Mouse (Mus musculus) mouse trophoblast stem cell (cell line): ENCODE data around the gene Lrch1.

Source experiments
- in situ Hi-C, 2 experiments: fragments of 300-500 bp; cut with MseI, MboI; formaldehyde crosslinking; loops; 2 replicates in 1 of 2; 3 replicates in 1 of 2; pipeline ENCODE4 v1.15.1; 2025

The Lrch1 gene

DNA sequence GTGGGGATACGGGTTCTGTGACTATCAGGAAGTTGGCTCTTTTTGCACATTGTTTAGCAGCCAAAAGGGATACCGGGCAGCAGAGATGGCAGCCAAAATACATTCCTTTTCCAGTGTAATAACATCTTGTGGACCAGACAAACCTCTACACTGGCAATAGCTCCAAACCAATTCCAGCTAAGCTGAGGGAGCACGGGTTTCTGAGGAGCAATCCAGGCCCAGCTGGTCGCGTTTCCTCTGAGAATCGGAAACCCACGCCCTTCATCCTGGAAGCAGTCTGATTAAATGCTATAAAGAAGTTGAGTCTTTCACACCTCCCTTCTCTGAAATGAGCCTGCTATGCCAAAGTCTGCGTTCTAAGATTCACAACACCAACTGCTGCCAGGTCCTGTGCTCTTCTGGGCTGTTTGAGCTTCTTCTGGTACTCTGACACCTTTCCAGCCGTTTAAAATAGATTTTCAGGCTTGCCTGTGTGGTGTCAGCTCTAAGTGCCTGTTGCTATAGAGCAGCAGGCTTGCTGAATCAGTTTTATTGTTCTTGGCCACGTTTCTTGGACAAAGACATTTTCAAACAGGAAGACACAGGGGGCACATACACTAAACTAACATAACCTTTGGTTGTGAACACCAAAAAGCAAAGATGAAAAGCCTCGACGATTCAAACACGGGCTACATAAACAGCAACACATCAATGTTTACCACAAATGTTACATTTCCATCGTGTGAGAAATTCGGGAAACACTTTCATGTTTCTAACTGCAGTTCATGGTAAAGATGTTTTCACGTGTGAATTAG lies 94.5 kb downstream of the Lrch1 start:
- in situ Hi-C loops, result no loop called here

DNA sequence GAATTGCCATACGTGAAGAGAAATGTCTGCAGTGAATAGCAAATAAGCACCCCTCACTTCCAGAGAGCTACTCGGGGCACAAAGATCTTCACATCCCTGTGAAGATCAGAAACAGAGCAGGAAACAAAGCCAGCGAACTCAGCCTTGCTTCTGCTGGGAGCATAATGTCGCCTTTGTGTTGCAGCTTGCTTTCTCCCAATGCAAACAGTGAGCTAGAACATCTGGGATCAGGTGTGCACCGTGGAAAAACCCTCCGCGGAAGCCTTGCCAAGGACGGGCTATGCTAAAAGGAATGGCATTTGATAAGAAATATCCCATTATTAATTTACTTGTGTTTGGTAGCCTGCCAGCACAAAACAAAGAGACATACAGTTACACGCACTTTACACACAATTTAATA lies 95.8 kb downstream of the Lrch1 start:
- in situ Hi-C loops, result no loop called here

DNA sequence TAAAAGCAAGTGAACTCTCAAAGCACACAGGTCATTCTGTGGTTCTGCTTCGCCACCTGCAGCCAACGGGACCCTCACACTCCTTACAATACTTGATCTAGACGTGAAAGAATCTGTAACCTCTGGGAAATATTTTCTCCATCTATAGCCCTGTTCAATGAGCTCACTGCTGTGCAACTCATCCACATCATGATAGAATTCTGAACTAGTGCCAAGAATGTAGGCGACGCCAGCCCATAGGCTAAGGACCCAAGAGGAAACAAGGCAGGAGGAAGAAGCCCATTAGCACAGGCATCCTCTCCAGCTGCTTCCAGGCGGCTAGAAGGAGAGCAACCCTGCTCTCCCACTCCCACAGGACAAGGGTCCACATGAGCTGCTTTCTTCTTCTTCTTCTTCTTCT lies 98.7 kb downstream of the Lrch1 start:
- in situ Hi-C loops, result no loop called here

DNA sequence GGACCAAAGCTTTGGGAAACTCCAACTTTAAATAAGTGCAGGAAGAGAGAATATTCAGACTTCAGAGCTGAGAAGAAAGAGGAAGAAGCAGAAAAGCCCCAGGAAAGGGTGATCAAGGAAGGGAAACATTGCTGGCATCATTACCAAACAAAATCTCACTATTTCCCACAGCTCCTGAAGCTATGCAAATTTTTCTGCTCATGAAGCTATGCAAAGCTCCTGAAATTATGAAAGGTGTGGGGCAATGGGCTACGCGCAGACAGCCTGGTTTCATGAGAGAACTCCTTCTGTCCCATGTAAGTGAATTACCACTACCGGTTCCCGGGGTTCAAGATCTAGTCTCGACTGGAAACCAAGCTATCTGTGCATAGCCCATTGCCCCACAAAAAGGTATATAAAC lies 99.5 kb downstream of the Lrch1 start:
- in situ Hi-C loops, result no loop called here

DNA sequence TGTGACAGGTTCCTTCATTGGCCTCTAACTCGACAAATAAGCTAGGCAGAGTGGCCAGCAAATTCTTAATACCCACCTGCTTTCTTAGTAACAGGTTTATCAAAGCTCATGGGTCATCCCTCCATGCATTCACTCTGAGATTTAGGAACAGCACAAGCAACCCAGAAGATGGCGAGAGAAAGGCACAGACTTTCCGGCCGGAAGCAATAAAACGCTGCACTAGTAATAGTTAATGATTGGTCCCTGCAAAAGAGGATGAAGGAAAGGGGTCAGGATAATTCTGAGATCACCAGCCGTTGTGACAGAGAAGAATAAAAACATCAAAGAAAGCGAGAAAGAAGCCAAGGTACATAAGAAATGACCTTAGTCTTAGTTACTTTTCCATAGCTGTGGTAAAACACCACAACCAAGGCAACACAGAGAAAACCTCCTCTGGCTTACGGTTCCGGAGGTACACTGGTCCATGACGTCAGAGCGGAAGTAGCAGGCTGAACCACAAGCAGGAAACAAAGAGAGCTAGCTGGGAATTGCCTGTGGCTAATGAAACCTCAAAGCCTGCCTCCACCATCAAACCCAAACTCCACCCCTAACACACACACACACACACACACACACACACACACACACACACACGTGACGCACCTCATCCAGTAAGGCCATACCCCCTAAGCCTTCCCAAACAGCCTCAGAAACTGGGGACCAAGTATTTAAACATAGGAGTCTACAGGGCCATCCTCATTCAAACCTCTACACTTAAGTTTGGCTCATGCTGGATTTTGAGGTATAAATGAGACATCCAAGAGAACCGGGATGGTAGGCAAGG lies 100.2 kb downstream of the Lrch1 start:
- in situ Hi-C loops, result no loop called here

DNA sequence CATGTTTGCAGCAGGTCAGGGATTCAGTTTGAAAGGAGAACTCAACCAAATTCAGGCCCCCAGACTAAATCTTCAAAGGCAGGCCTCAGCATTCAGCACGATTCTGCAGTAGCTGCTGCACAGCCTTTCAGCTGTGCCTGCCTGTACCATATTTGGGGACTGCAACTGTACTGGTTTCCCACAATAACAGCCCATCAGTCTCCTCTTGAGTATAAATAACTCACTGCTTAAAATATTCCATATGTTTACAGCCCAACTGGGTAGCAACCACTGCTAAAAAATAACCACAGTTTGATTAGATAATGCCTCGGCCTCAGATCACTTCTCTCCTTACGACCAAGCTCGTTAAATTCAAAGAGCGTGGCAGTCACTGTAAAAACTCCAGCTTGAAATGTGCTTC lies 101.0 kb downstream of the Lrch1 start:
- in situ Hi-C loops, result no loop called here

DNA sequence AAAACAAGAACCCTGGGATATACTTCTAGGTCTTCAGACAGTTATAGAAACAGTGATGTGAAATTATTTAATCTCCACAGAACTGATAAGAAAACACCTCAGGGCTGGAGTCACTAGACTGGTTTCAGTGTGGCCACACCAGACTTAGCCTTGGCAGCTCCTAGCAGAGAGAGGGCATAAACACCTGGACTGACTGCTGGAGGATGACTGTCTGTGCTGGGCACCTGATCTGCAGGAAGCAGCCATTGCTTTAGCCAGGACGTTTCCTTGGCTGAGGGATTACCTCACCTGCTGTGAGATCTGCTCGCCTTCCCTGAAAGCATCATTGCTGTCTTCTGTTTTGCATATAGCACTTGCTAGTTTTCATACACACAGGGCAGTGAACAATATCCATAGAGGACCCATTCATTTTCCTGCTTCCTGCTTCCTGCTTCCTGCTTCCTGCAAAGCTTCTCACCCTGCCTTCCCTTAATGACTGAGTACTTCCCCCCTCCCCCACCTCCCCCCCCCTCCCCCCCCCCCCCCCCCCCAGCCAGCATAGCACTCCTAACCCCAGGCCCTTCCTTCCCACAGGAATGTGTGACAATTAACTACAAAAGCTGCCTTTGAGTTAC lies 101.9 kb downstream of the Lrch1 start:
- in situ Hi-C loops, result no loop called here

DNA sequence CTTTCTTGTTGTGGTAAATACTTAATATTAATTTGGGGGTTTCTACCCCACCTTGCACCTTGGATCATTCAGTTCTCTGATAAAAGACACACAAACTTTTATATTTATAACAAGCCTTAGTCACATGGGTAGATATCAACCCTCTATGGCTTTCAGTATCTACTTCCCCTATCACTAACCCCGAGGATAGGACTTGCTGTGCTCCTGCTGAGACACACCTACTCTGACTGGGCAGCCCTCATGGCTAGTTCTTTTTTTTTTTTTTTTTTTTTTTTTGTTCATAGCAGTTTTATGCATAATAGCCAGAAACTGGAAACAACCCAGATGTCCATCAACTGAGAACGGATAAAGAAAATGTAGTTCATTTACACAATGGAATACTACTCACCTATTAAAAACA lies 106.0 kb downstream of the Lrch1 start:
- in situ Hi-C loops, result no loop called here

DNA sequence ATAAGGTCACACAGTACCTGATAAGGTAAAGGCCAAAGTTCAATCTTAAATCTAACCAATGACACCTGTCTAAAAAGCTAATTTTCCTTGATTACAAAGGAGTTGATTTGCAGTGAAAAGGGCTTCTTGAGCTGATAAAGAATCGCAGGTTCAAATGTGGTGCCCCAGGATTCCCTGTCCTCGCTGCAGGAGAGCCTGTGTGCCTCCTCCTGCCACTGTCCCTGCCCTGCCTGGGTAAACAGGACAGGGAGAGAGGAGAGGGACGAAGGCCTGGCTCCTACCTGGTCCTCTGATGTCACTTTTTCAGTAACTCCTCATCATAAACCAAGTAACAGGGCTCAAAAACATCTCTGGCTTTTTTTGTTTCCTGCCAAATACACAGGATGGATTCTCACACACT lies 106.4 kb downstream of the Lrch1 start:
- in situ Hi-C loops, result no loop called here

DNA sequence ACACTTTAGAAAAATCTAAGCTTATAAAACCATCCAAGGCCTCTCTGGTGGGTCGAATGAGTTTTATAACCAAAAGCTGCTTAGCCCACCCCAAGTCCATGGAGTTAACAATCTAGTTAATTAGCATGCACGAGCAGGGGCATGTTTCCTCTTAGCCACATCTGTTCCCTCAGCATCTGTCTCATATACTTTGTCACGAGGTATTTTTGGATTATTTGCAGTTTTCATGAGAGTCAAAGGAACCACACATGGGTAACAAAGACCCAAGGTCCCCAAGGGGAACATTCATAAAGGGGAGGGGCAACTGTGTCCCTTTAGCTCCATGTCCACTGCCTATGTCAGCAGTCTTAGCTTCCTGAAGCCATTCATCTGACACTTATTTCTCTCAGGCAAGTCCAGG lies 106.9 kb downstream of the Lrch1 start:
- in situ Hi-C loops, result no loop called here

DNA sequence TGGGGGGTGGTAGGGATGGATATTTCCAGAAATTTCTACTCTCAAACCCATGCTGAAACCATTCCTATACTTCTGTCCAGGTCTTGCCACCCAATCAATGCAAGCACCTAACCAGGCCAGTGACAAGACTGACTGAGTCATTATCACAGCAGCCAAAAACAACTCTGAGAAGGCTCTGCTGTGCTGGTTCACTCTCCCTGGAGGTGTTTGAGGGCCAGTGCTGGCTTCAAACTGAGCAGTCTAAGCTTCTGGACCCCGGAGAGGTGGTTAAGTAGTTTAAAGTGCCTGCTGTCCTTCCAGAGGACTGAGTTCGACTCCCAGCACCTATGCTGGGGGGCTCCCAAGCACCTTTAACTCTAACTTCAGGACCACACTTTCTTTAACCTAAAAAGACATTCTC lies 107.3 kb downstream of the Lrch1 start:
- in situ Hi-C loops, result no loop called here

DNA sequence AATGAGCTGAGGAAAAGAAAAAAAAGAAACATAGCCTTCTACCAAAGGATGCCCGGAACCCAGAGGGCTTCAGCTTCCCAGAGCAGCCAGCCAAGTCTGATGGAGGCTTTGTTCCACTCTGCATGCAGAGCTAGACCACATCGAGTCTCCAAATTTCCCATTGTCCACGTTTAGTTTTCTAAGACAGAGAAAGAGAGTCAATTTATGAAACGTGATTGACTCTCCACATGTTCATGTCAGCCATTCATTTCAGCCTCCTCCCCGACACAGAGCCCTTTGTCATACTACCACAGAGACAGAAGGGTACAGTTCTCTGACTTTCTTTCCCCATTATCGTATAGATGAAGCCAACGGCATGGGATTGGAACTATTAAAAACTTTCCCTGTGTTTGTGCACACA lies 108.9 kb downstream of the Lrch1 start:
- in situ Hi-C loops, result no loop called here

DNA sequence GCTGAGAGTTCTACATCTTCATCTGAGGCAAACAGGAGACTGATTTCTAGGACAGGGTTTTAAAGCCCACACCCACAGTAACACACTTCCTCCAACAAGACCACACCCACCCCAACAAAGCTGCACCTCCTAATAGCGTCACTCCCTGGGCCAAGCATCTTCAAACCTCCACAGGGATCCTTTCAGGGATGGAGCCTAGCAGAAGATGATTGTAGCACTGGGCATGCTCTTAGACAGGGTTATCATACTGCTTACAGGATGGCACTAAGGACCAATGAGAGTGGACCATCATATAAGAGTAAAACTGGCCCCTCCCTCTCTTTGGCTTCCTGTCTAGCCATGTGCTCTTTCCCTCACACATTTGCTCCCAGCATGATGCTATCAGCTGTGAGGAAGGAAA lies 112.7 kb downstream of the Lrch1 start:
- in situ Hi-C loops, result no loop called here

DNA sequence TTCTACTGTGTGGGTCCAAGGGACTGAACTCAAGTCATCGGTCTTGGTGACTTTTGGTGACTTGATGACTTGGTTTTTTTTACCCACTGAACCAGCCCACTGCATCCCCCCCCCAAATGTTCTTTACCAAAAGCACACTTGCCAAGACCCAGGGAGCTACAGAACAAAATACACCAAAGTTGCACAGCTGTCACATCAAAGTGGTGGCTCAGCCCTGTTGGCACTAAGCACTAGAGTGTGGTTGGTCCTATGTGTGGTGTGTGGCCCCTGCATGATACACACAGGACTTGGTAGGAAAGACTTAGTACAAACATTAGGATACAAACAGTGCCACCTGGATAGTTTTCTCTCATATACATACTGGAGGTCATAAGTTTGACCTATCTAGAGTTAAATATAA lies 113.5 kb downstream of the Lrch1 start:
- in situ Hi-C loops, result no loop called here

DNA sequence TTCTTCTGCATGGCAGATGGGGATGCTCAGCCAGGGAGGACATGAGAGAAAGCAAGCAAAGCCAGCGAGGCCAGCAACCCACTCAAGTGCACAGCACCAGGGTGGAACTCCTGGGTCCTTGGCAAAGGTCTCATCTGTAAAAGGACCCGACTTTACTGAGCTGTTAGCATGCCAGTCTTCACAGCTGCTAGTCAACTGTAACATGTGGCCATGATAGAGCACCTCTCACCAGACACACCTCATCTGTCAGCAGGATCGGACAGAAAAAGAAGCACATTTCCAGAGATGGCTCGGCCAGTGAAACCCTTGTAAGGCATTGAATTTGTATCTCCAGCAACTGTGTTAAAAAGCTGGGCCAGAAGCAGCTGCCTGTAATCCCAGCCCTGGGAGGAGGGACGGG lies 116.0 kb downstream of the Lrch1 start:
- in situ Hi-C loops, result no loop called here

DNA sequence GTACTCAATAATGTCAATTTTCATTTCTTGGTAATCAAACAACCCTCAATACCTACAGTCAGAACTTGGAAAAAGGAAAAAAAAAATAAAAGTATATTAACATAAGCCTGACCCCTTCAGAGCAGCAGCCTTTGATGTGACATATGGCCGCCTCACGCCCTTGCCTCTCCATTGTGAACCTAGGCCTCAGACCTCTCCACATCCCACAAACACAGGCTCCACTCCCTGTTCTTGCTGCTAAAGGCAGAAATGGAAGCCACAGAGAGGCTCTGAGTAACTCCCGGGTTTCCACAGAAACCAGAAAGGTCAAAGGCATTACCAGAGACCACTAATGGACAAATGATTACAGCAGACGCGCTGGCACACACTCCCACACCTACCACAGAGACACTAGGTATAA lies 116.6 kb downstream of the Lrch1 start:
- in situ Hi-C loops, result no loop called here

DNA sequence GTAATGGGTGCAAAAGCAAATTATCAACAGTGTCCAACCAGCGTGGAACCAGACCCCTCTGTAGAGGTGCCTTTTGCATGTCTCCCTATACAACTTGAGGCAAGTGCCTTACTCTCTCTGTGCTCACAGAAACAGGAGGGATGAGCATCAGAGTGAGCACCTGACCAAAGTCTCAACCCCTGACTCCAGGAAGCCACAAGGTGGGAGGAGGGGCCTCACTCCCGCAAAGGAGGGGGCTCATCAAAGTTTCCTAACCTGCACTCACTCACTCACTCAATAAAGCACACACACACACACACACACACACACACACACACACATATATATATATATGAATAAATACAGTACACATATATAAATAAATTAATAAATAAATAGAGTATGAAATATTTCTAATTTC lies 117.1 kb downstream of the Lrch1 start:
- in situ Hi-C loops, result no loop called here

DNA sequence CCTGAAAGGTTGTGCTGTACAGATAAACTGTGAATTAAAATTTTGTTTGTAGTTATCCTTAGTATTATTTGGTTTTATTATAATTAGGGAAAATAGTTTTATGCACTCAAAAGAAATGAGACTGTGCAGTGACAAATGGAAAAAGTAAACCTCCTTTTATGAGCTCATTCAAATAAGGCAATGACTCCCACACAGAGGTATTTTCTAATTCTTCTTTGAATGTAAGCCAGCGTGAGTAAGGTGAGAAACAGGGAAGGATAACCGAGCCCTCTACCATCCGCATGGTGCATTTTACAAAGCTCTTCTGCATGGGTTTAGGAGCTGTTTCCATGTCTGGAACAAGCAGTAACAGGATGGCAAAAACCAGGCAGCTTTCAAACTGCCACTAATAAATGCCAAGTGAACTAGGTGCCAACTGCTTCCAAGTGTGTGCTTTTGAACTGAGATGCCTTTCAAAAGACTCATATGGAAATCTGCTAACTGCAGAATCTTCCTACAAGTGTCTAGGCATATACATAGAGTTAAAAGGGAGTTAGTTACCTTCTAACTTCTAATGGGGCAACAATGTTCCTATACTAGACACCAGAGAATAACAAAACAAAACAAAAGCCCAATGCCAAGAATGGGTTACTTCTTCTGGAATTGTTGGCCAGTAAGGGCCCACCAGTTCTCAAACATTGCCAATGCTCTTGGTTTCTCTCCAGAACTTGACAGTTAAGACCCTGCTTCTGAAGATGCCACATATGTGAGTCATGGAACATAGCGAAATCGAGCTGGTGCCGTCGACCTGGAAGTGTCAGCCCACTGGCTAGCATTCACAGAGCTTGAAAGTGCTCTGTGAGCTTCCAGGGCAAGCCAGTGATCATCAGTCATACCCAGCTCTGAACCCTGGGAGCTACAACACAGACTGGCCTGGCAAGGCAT lies 124.7 kb downstream of the Lrch1 start:
- in situ Hi-C loops, result no loop called here

DNA sequence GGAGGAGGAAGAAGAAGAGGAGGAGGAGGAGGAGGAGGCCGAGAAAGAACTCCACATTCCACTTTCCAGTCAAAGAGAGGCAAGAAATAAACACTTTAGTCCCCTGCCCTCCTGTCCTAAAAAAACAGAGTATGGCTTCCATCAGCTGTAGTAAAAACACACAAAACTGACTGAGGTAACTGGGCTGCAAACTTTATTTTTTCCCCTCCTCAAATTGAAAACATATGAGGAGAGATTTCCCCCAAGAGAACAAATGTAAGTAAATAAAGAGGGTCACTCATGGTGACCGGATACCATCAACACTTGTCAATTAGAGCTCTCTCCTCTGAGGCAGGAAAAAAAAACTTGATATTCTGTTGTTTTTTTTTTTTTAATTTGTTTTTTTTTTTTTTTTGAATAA lies 125.6 kb downstream of the Lrch1 start:
- in situ Hi-C loops, result no loop called here

DNA sequence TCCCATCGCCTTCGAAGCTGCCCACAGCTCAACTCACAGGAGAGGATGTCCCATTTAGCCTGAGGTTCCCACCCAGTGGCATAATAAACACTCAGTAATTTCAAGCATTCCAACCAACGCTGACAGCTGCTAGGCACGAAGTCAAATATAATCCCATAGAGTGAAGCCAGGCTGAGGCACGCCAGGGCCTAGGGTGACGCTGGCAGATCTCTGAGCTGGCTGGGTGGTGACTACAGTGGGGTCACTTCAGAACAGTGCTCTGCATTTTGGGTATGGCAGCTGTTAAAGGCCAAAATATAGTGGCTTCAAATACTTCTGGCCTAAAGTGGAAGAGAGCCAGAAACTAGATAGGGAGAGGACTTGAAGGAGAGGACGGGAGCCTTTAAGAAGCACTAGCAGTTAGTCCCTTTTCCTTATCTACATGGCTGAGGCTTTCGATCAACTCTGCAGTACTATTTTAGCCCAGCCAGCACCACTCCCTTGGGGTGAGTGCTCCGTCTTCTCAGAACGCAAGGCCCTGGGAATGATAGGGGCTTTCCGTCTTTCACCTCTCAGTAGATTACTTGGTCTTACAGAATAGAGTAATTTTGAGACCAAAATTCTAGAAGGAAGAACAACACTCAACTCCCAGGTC lies 127.4 kb downstream of the Lrch1 start:
- in situ Hi-C loops, result no loop called here

DNA sequence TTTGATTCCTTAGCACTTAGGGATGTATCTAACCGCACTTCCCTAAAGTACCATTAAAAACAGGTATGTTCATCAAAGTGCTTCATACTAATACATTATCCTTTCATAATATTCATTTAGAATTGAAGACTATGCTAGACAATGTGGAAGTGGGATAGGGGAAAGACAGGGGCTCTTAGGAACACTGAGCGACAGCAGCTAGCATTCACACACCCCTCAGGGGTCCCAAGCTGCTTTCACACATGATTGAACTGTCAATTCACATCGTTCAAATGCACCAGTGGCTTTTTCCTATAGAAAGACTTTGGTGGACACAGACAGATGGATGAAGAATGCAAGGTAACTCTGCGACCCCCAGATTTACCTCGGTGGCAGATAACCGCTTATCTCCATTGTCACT lies 131.0 kb downstream of the Lrch1 start:
- in situ Hi-C loops, result no loop called here
